Comparison of ENCODE assay signal across 14 mouse cellular contexts in the genomic region with DNA sequence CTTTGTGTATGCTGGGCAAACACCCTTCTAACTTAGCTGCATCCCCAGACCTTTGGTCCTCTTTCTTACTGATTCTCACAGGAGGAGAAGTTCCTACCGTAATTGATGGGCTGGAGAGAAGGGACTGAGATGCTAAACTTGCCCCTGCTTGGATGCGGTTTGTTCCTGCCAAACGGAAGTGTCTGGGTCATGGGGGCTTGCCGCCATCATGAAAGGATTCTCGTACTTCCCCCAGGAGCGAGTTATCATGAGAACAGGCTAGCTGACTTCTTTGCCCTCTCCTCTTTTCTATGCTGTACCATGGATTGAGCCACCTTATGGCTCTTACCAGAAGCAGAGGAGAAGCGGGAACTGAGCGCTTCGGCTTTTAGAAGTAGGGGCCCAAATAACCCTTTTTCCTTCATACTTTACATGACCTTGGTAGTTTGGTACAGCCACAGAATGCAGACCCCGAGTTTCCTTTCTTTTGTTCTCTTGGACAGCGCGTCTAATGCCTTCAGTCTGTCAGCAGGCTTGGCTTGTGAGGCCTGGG. TPM values are rescaled to one million over a fixed set of nuclear protein-coding genes. Genes with fewer than 3 reads are reported as not detected.
A peak's percentile ranks its signal among the peaks of the same experiment; 100 is the strongest.
DNase-seq lines count a peak whose midpoint lies in the region; ATAC-seq lines count a peak whose summit lies in the region.
"Had no signal": no experiment of that assay in that cellular context is flagged by ENCODE, and none has a peak within 500 bp of the region (broad histone marks: within the 10 kb centered on the region; RNA-seq: fewer than 3 reads in every experiment).

No protein-coding gene starts in this region.

- no peaks in the 10 kb centered on the region for H3K27me3 ChIP-seq in heart, embryonic 15.5 days
- H3K27me3 ChIP-seq in heart, embryonic 10.5 days (ENCODE audit: insufficient read depth, poor library complexity, severe bottlenecking) = peaks cover 6% of the 10 kb centered on the region
- H3K27me3 ChIP-seq in midbrain, embryonic 10.5 days (ENCODE audit: low read depth, poor library complexity, severe bottlenecking) = no peaks in the 10 kb centered on the region
- H3K27me3 ChIP-seq in midbrain, embryonic 14.5 days (ENCODE audit: control insufficient read depth, insufficient read depth, low read length) = no peaks in the 10 kb centered on the region
- H3K27me3 ChIP-seq in limb, embryonic 10.5 days (ENCODE audit: low read depth, poor library complexity, severe bottlenecking) = no peaks in the 10 kb centered on the region
- H3K27me3 ChIP-seq: embryonic facial prominence, embryonic 13.5 days had no signal

- H3K4me1 ChIP-seq in heart, embryonic 15.5 days (replicated peaks) = peaks cover 5% of the 10 kb centered on the region
- H3K4me1 ChIP-seq in heart, embryonic 10.5 days = peaks cover 12% of the 10 kb centered on the region
- H3K4me1 ChIP-seq in midbrain, embryonic 10.5 days = peaks cover 11% of the 10 kb centered on the region
- H3K4me1 ChIP-seq in midbrain, embryonic 14.5 days (ENCODE audit: control insufficient read depth, insufficient read depth, low read length) = no peaks in the 10 kb centered on the region; the same call in 1 of the 2 replicates
- H3K4me1 ChIP-seq in limb, embryonic 10.5 days = peaks cover 20% of the 10 kb centered on the region

- no peak for DNase-seq in heart, embryonic 10.5 days (ENCODE audit: low spot score)
- no peak for DNase-seq in midbrain, embryonic 10.5 days (ENCODE audit: low spot score)
- DNase-seq in midbrain, embryonic 14.5 days = no peak
- DNase-seq in R1 (ENCODE audit: low read depth, low spot score) = peak; percentile 55
- DNase-seq in limb, embryonic 10.5 days (ENCODE audit: low spot score) = no peak
- DNase-seq in ovary, adult 18-20 months (ENCODE audit: low spot score) = no peak
- DNase-seq in gastrocnemius, postnatal 25 days = no peak
- DNase-seq: cerebellum, adult 9-10 months; kidney, postnatal 14 days had no signal

- no peak overlapping the region for H3K4me2 ChIP-seq in heart, embryonic 15.5 days
- no peak overlapping the region for H3K4me2 ChIP-seq in midbrain, embryonic 14.5 days (ENCODE audit: low read length)
- H3K4me2 ChIP-seq: embryonic facial prominence, embryonic 13.5 days; hindbrain, embryonic 14.5 days had no signal

- no peak overlapping the region for H3K9ac ChIP-seq in heart, embryonic 15.5 days
- H3K9ac ChIP-seq in midbrain, embryonic 14.5 days (replicated peaks; ENCODE audit: low read length) = no peak overlapping the region
- H3K9ac ChIP-seq: embryonic facial prominence, embryonic 13.5 days; hindbrain, embryonic 14.5 days; liver, embryonic 14.5 days had no signal

- ATAC-seq in heart, embryonic 15.5 days (replicated peaks; ENCODE audit: insufficient number of reproducible peaks, insufficient read depth, low FRiP score, low read depth) = no peak
- ATAC-seq in midbrain, embryonic 14.5 days (ENCODE audit: low FRiP score, low TSS enrichment) = no peak

- no peak overlapping the region for H3K4me3 ChIP-seq in heart, embryonic 15.5 days
- H3K4me3 ChIP-seq in heart, embryonic 10.5 days = no peak overlapping the region
- no peak overlapping the region for H3K4me3 ChIP-seq in midbrain, embryonic 10.5 days
- no peak overlapping the region for H3K4me3 ChIP-seq in midbrain, embryonic 14.5 days (replicated peaks; ENCODE audit: low read depth, low read length)
- no peak overlapping the region for H3K4me3 ChIP-seq in limb, embryonic 10.5 days
- H3K4me3 ChIP-seq: embryonic facial prominence, embryonic 13.5 days had no signal

- WGBS in heart, embryonic 15.5 days = 72% methylated on average over 12 of the region's 12 CpGs
- 76% methylated on average over 12 of the region's 12 CpGs for WGBS in heart, embryonic 10.5 days
- 70% methylated on average over 12 of the region's 12 CpGs for WGBS in midbrain, embryonic 10.5 days
- WGBS in midbrain, embryonic 14.5 days = 51% methylated on average over 12 of the region's 12 CpGs
- WGBS in limb, embryonic 10.5 days = 82% methylated on average over 12 of the region's 12 CpGs

- 0 out of 2 replicates have a peak overlapping the region, but pooled peaks have one; percentile 7 for H3K27ac ChIP-seq in heart, embryonic 15.5 days
- no peak overlapping the region for H3K27ac ChIP-seq in heart, embryonic 10.5 days
- 0 out of 2 replicates have a peak overlapping the region, but pooled peaks have one; percentile 13 for H3K27ac ChIP-seq in midbrain, embryonic 10.5 days (replicated peaks)
- H3K27ac ChIP-seq in midbrain, embryonic 14.5 days (replicated peaks; ENCODE audit: low read depth, low read length) = no peak overlapping the region
- H3K27ac ChIP-seq in limb, embryonic 10.5 days = peak overlapping the region; percentile 65
- H3K27ac ChIP-seq: embryonic facial prominence, embryonic 13.5 days; hindbrain, embryonic 14.5 days; liver, embryonic 14.5 days had no signal

- no peaks in the 10 kb centered on the region for H3K9me3 ChIP-seq in heart, embryonic 15.5 days (replicated peaks)
- no peaks in the 10 kb centered on the region for H3K9me3 ChIP-seq in heart, embryonic 10.5 days
- no peaks in the 10 kb centered on the region for H3K9me3 ChIP-seq in midbrain, embryonic 10.5 days (replicated peaks)
- H3K9me3 ChIP-seq in midbrain, embryonic 14.5 days (ENCODE audit: control insufficient read depth, low read length) = no peaks in the 10 kb centered on the region
- no peaks in the 10 kb centered on the region for H3K9me3 ChIP-seq in limb, embryonic 10.5 days (replicated peaks)
- H3K9me3 ChIP-seq: embryonic facial prominence, embryonic 13.5 days; G1E had no signal

- H3K36me3 ChIP-seq in heart, embryonic 15.5 days = no peaks in the 10 kb centered on the region
- no peaks in the 10 kb centered on the region for H3K36me3 ChIP-seq in heart, embryonic 10.5 days
- H3K36me3 ChIP-seq in midbrain, embryonic 10.5 days = no peaks in the 10 kb centered on the region
- H3K36me3 ChIP-seq in midbrain, embryonic 14.5 days (ENCODE audit: control insufficient read depth, insufficient read depth, low read length) = no peaks in the 10 kb centered on the region
- H3K36me3 ChIP-seq in limb, embryonic 10.5 days = no peaks in the 10 kb centered on the region
- H3K36me3 ChIP-seq: embryonic facial prominence, embryonic 13.5 days; G1E had no signal

RNA-seq across cellular contexts. Expression of a gene that starts 22.9 kb away (rescaled TPM):
- 363 and 375 TPM in 2 replicates for polyA plus RNA-seq in heart, embryonic 15.5 days (2015; fragmentation: Nextera tagmentation; extraction: Ambion mirVana)
- polyA plus RNA-seq in heart, embryonic 10.5 days (2016; fragmentation: Nextera tagmentation; extraction: Ambion mirVana) = 450 and 452 TPM in 2 replicates
- 330 and 349 TPM in 2 replicates for polyA plus RNA-seq in midbrain, embryonic 10.5 days (2016; fragmentation: Nextera tagmentation; extraction: Ambion mirVana)
- 250 and 281 TPM in 2 replicates for polyA plus RNA-seq in midbrain, embryonic 14.5 days (2014; fragmentation: Nextera tagmentation; extraction: Ambion mirVana)
- 385 and 390 TPM in 2 replicates for polyA plus RNA-seq in limb, embryonic 10.5 days (2016; fragmentation: Nextera tagmentation; extraction: Ambion mirVana)
- 100 to 1,000 TPM; 472 to 500 TPM for total RNA-seq in gastrocnemius, postnatal 25 days (2021)

RNA-seq across cellular contexts. Expression of a gene that starts 38.9 kb away (rescaled TPM):
- polyA plus RNA-seq in heart, embryonic 15.5 days (2015; fragmentation: Nextera tagmentation; extraction: Ambion mirVana) = 589 and 818 TPM in 2 replicates
- 532 and 637 TPM in 2 replicates for polyA plus RNA-seq in heart, embryonic 10.5 days (2016; fragmentation: Nextera tagmentation; extraction: Ambion mirVana)
- 359 and 362 TPM in 2 replicates for polyA plus RNA-seq in midbrain, embryonic 10.5 days (2016; fragmentation: Nextera tagmentation; extraction: Ambion mirVana)
- polyA plus RNA-seq in midbrain, embryonic 14.5 days (2014; fragmentation: Nextera tagmentation; extraction: Ambion mirVana) = 346 and 393 TPM in 2 replicates
- polyA plus RNA-seq in limb, embryonic 10.5 days (2016; fragmentation: Nextera tagmentation; extraction: Ambion mirVana) = 393 and 402 TPM in 2 replicates
- total RNA-seq in gastrocnemius, postnatal 25 days (2021) = 100 to 1,000 TPM; 423 to 444 TPM

Comparison
In these comparisons a context has a peak if more than half of its experiments do, and no peak if none do; other contexts are left out.
1. H3K27ac ChIP-seq: peak in heart, embryonic 15.5 days (single experiment), midbrain, embryonic 10.5 days (single experiment) and limb, embryonic 10.5 days (single experiment); none in heart, embryonic 10.5 days (single experiment) and midbrain, embryonic 14.5 days (single experiment).